Mouse (Mus musculus): ENCODE results near the gene Golga5. TPM values are rescaled to one million over a fixed set of nuclear protein-coding genes. Genes with fewer than 3 reads are reported as not detected.

The Golga5 gene
- polyA plus RNA-seq, 1 experiment from 2014 or later, result 32.5 TPM

- Histone ChIP-seq H3K9me3 (ENCODE audit: control insufficient read depth, low read length) (no peaks in the 10 kb centered on the region), H3K27me3 (ENCODE audit: control insufficient read depth, insufficient read depth, low read length) (no peaks in the 10 kb centered on the region), H3K9ac (ENCODE audit: low read length) (peak overlapping the region; percentile 16; the same call in 1 of the 2 replicates), H3K27ac (ENCODE audit: low read depth, low read length) (no peak overlapping the region), H3K4me3 (ENCODE audit: low read depth, low read length) (no peak overlapping the region), H3K4me1 (replicated peaks; ENCODE audit: control insufficient read depth, insufficient read depth, low read length) (no peaks in the 10 kb centered on the region; the same call in 1 of the 2 replicates), H3K4me2 (ENCODE audit: low read depth, low read length, severe bottlenecking) (no peak overlapping the region), H3K36me3 (ENCODE audit: control insufficient read depth, insufficient read depth, low read length) (no peaks in the 10 kb centered on the region)
- ATAC-seq (replicated peaks; ENCODE audit: low FRiP score) (no peak), DNase-seq (ENCODE audit: low spot score) (no peak)
- 69% methylated on average over 6 of the region's 6 CpGs for WGBS
Observed at GRCm38 (mm10) chr12:102514151-102514550, 45.2 kb downstream of the Golga5 start.

DNA sequence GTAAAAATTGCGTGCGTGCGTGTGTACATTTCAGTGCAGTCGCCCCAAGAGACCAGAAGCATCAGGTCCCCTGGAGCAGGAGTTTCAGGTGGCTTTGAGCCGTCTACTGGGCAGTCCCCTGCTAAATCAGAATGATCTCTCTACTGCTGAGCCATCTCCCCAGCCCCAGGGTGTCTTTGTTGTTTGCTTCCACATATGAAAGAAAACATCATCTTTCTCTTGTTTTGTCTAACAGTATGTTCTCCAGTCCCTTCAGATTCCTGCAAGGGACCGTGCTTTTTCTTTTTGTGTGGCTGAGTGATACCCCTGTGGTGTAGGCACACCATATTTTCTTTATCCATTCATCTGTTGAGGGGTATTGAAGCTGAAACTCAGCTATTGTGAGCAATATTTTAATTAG is 45.8 kb downstream of the Golga5 start:
- H3K4me3 ChIP-seq (ENCODE audit: low read depth, low read length), result no peak overlapping the region
- no peaks in the 10 kb centered on the region for H3K36me3 ChIP-seq (ENCODE audit: control insufficient read depth, insufficient read depth, low read length)
- no peak overlapping the region for H3K27ac ChIP-seq (ENCODE audit: low read depth, low read length)
- no peak overlapping the region for H3K9ac ChIP-seq (ENCODE audit: low read length)
- no peaks in the 10 kb centered on the region for H3K9me3 ChIP-seq (ENCODE audit: control insufficient read depth, low read length)
- ATAC-seq (replicated peaks; ENCODE audit: low FRiP score) (no peak), DNase-seq (ENCODE audit: low spot score) (no peak)
- H3K4me1 ChIP-seq (replicated peaks; ENCODE audit: control insufficient read depth, insufficient read depth, low read length), result no peaks in the 10 kb centered on the region; the same call in 1 of the 2 replicates
- no peaks in the 10 kb centered on the region for H3K27me3 ChIP-seq (ENCODE audit: control insufficient read depth, insufficient read depth, low read length)
- H3K4me2 ChIP-seq (ENCODE audit: low read depth, low read length, severe bottlenecking), result no peak overlapping the region
- 69% methylated on average over 6 of the region's 6 CpGs for WGBS

- H3K9ac ChIP-seq (ENCODE audit: low read length), result no peak overlapping the region
- no peaks in the 10 kb centered on the region; the same call in 1 of the 2 replicates for H3K4me1 ChIP-seq (replicated peaks; ENCODE audit: control insufficient read depth, insufficient read depth, low read length)
- DNase-seq (ENCODE audit: low spot score), result no peak
- H3K27me3 ChIP-seq (ENCODE audit: control insufficient read depth, insufficient read depth, low read length), result no peaks in the 10 kb centered on the region
- H3K27ac ChIP-seq (ENCODE audit: low read depth, low read length), result no peak overlapping the region
- H3K4me2 ChIP-seq (ENCODE audit: low read depth, low read length, severe bottlenecking), result no peak overlapping the region
- ATAC-seq (replicated peaks; ENCODE audit: low FRiP score), result no peak
- H3K4me3 ChIP-seq (ENCODE audit: low read depth, low read length), result no peak overlapping the region
- H3K36me3 ChIP-seq (ENCODE audit: control insufficient read depth, insufficient read depth, low read length), result no peaks in the 10 kb centered on the region
- no peaks in the 10 kb centered on the region for H3K9me3 ChIP-seq (ENCODE audit: control insufficient read depth, low read length)
- WGBS, result 86% methylated on average over 4 of the region's 4 CpGs
Observed at GRCm38 (mm10) chr12:102516151-102516550, 47.2 kb downstream of the Golga5 start.

- 81% methylated on average over 13 of the region's 13 CpGs for WGBS
- H3K27me3 ChIP-seq (ENCODE audit: control insufficient read depth, insufficient read depth, low read length), result no peaks in the 10 kb centered on the region
- H3K27ac ChIP-seq (ENCODE audit: low read depth, low read length), result no peak overlapping the region
Observed at GRCm38 (mm10) chr12:102517647-102518046, 48.7 kb downstream of the Golga5 start.

GRCm38 (mm10) chr12:102519929-102520720 is 51.2 kb downstream of the Golga5 start:
- 89% methylated on average over 12 of the region's 12 CpGs for WGBS
- no peaks in the 10 kb centered on the region for H3K4me1 ChIP-seq (replicated peaks; ENCODE audit: control insufficient read depth, insufficient read depth, low read length)
- no peaks in the 10 kb centered on the region for H3K27me3 ChIP-seq (ENCODE audit: control insufficient read depth, insufficient read depth, low read length)
- no peak overlapping the region for H3K27ac ChIP-seq (ENCODE audit: low read depth, low read length)
- no peak overlapping the region for H3K4me3 ChIP-seq (ENCODE audit: low read depth, low read length)
- no peaks in the 10 kb centered on the region for H3K9me3 ChIP-seq (ENCODE audit: control insufficient read depth, low read length)
- H3K4me2 ChIP-seq (ENCODE audit: low read depth, low read length, severe bottlenecking), result no peak overlapping the region
- H3K9ac ChIP-seq (ENCODE audit: low read length), result no peak overlapping the region
- DNase-seq (ENCODE audit: low spot score) (no peak), ATAC-seq (replicated peaks; ENCODE audit: low FRiP score) (no peak)
- no peaks in the 10 kb centered on the region for H3K36me3 ChIP-seq (ENCODE audit: control insufficient read depth, insufficient read depth, low read length)

More at GRCm38 (mm10) chr12:102517647-102518046, 48.7 kb downstream of the Golga5 start:
- no peak for ATAC-seq (replicated peaks; ENCODE audit: low FRiP score)
- H3K9ac ChIP-seq (ENCODE audit: low read length), result no peak overlapping the region
- no peaks in the 10 kb centered on the region for H3K9me3 ChIP-seq (ENCODE audit: control insufficient read depth, low read length)
- H3K4me3 ChIP-seq (ENCODE audit: low read depth, low read length), result no peak overlapping the region
- no peaks in the 10 kb centered on the region; the same call in 1 of the 2 replicates for H3K4me1 ChIP-seq (replicated peaks; ENCODE audit: control insufficient read depth, insufficient read depth, low read length)
- no peaks in the 10 kb centered on the region for H3K36me3 ChIP-seq (ENCODE audit: control insufficient read depth, insufficient read depth, low read length)
- H3K4me2 ChIP-seq (ENCODE audit: low read depth, low read length, severe bottlenecking), result no peak overlapping the region
- no peak for DNase-seq (ENCODE audit: low spot score)

GRCm38 (mm10) chr12:102521777-102522319 is 52.9 kb downstream of the Golga5 start:
- DNase-seq (ENCODE audit: low spot score), result no peak
- H3K27ac ChIP-seq (ENCODE audit: low read depth, low read length), result no peak overlapping the region

DNA sequence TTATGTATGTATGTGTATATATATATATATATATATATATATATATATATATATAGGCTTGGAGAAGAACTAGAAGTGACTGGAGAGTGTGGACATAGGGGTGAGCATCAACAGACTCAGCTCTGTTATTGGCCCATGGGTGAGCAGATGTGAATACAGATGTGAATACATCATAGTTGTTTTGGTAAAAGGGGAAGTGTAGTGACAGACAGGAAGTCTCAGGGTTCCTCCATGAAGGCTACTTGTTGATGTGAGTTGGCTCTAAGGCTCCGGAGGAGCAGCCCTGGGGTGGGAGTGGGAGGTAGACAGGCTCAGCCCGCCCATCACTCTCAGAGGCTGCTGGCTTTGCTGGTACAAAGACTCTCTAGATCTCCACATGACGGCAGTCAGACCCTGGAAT is 55.3 kb downstream of the Golga5 start:
- no peak overlapping the region for H3K9ac ChIP-seq (ENCODE audit: low read length)
- H3K4me2 ChIP-seq (ENCODE audit: low read depth, low read length, severe bottlenecking), result no peak overlapping the region
- 63% methylated on average over 3 of the region's 3 CpGs for WGBS
- no peaks in the 10 kb centered on the region for H3K36me3 ChIP-seq (ENCODE audit: control insufficient read depth, insufficient read depth, low read length)
- H3K4me3 ChIP-seq (ENCODE audit: low read depth, low read length), result no peak overlapping the region
- no peaks in the 10 kb centered on the region for H3K4me1 ChIP-seq (replicated peaks; ENCODE audit: control insufficient read depth, insufficient read depth, low read length)
- ATAC-seq (replicated peaks; ENCODE audit: low FRiP score), result no peak
- H3K9me3 ChIP-seq (ENCODE audit: control insufficient read depth, low read length), result no peaks in the 10 kb centered on the region
- H3K27ac ChIP-seq (ENCODE audit: low read depth, low read length), result no peak overlapping the region
- H3K27me3 ChIP-seq (ENCODE audit: control insufficient read depth, insufficient read depth, low read length), result no peaks in the 10 kb centered on the region
- DNase-seq (ENCODE audit: low spot score), result no peak

More at GRCm38 (mm10) chr12:102521777-102522319, 52.9 kb downstream of the Golga5 start:
- Histone ChIP-seq H3K36me3 (ENCODE audit: control insufficient read depth, insufficient read depth, low read length) (no peaks in the 10 kb centered on the region), H3K4me1 (replicated peaks; ENCODE audit: control insufficient read depth, insufficient read depth, low read length) (no peaks in the 10 kb centered on the region), H3K9me3 (ENCODE audit: control insufficient read depth, low read length) (no peaks in the 10 kb centered on the region), H3K27me3 (ENCODE audit: control insufficient read depth, insufficient read depth, low read length) (no peaks in the 10 kb centered on the region), H3K4me3 (ENCODE audit: low read depth, low read length) (no peak overlapping the region), H3K4me2 (ENCODE audit: low read depth, low read length, severe bottlenecking) (no peak overlapping the region), H3K9ac (ENCODE audit: low read length) (no peak overlapping the region)
- WGBS, result 41% methylated on average over 13 of the region's 13 CpGs
- no peak for ATAC-seq (replicated peaks; ENCODE audit: low FRiP score)

- DNase-seq (ENCODE audit: low spot score), result peak; percentile 64
- Histone ChIP-seq H3K4me3 (ENCODE audit: low read depth, low read length) (no peak overlapping the region), H3K4me1 (replicated peaks; ENCODE audit: control insufficient read depth, insufficient read depth, low read length) (no peaks in the 10 kb centered on the region), H3K27ac (ENCODE audit: low read depth, low read length) (no peak overlapping the region), H3K4me2 (ENCODE audit: low read depth, low read length, severe bottlenecking) (no peak overlapping the region), H3K9ac (ENCODE audit: low read length) (no peak overlapping the region), H3K9me3 (ENCODE audit: control insufficient read depth, low read length) (no peaks in the 10 kb centered on the region), H3K27me3 (ENCODE audit: control insufficient read depth, insufficient read depth, low read length) (no peaks in the 10 kb centered on the region), H3K36me3 (ENCODE audit: control insufficient read depth, insufficient read depth, low read length) (no peaks in the 10 kb centered on the region)
- ATAC-seq (replicated peaks; ENCODE audit: low FRiP score), result no peak
- 29% methylated on average over 6 of the region's 6 CpGs for WGBS
Observed at GRCm38 (mm10) chr12:102524760-102525159, 55.8 kb downstream of the Golga5 start.

All from forebrain, embryonic 11.5 days (tissue).